Mouse (Mus musculus): Measurements from ENCODE around the gene Grem2. TPM values are rescaled to one million over a fixed set of nuclear protein-coding genes. Genes with fewer than 3 reads are reported as not detected.

Gene Grem2
- 10.8 TPM for polyA plus RNA-seq (2014; fragmentation: Illumina TruSeq; extraction: RNeasy Lipid Tissue Mini Kit (QIAGEN cat#74804); ENCODE audit: low read depth, low replicate concordance)

GRCm38 (mm10) chr1:174921298-174921955 lies at the start of gene Grem2:
Gene Grem2, minus strand, starts transcription at chr1:174921819.

